Mouse (Mus musculus): Measurements from ENCODE around the gene AC131692.1. TPM values are rescaled to one million over a fixed set of nuclear protein-coding genes. Genes with fewer than 3 reads are reported as not detected.
A peak's percentile ranks its signal among the peaks of the same experiment; 100 is the strongest.
"Not testable (repeated sequence)": the region's sequence is repeated elsewhere in the genome, so short reads cannot be mapped to it uniquely, and the experiment has no call there.

The AC131692.1 gene
- total and polyA plus RNA-seq, 2 experiments from 2014 or later, result not detected

GRCm38 (mm10) chr19:6126789-6127580, 32.8 kb downstream of the AC131692.1 start:
- H3K36me3 ChIP-seq (ENCODE audit: insufficient read depth), result no peaks in the 10 kb centered on the region

GRCm38 (mm10) chr19:6127760-6128341, 33.6 kb downstream of the AC131692.1 start, which contains the start of gene Snx15:
Snx15 (minus strand) TSS chr19:6128304.
- H3K27me3 ChIP-seq (ENCODE audit: insufficient read depth, low read length), result no peaks in the 10 kb centered on the region
- ATAC-seq (peak; percentile 97), DNase-seq (peak; percentile 96)
- peak within 1 kb of the TSS; percentile 68 for H3K9ac ChIP-seq
- H3K4me2 ChIP-seq (ENCODE audit: low read depth), result peak within 1 kb of the TSS; percentile 65
- H3K36me3 ChIP-seq (ENCODE audit: insufficient read depth), result no peaks in the 10 kb centered on the region
- H3K4me1 ChIP-seq (ENCODE audit: insufficient read depth), result no peaks in the 10 kb centered on the region; the same call in 1 of the 2 replicates
- H3K27ac ChIP-seq (ENCODE audit: low read depth, low read length), result peak within 1 kb of the TSS; percentile 95
- TF ChIP-seq CTCF (IDR thresholded peaks at IDR 0.05; ENCODE audit: low read depth), result no peak
- peak within 1 kb of the TSS; percentile 51 for H3K4me3 ChIP-seq (ENCODE audit: low read depth, low read length)
- 0% methylated on average over 32 of the region's 32 CpGs for whole genome bisulfite sequencing
- no peaks in the 10 kb centered on the region for H3K9me3 ChIP-seq (ENCODE audit: low read length)

More at GRCm38 (mm10) chr19:6126789-6127580, 32.8 kb downstream of the AC131692.1 start:
- no peak for TF ChIP-seq CTCF (IDR thresholded peaks at IDR 0.05; ENCODE audit: low read depth)
- peak overlapping the region; percentile 51 for H3K4me3 ChIP-seq (ENCODE audit: low read depth, low read length)
- H3K27me3 ChIP-seq (ENCODE audit: insufficient read depth, low read length), result no peaks in the 10 kb centered on the region
- H3K27ac ChIP-seq (ENCODE audit: low read depth, low read length), result no peak overlapping the region
- ATAC-seq, result no peak
- no peak overlapping the region for H3K9ac ChIP-seq
- no peaks in the 10 kb centered on the region; the same call in 1 of the 2 replicates for H3K4me1 ChIP-seq (ENCODE audit: insufficient read depth)
- WGBS, result 74% methylated on average over 10 of the region's 10 CpGs
- peak overlapping the region; percentile 65 for H3K4me2 ChIP-seq (ENCODE audit: low read depth)
- DNase-seq, result no peak
- no peaks in the 10 kb centered on the region for H3K9me3 ChIP-seq (ENCODE audit: low read length)

- H3K4me1 ChIP-seq (ENCODE audit: insufficient read depth); H3K9me3 ChIP-seq (ENCODE audit: low read length); H3K27me3 ChIP-seq (ENCODE audit: insufficient read depth, low read length); H3K4me2 ChIP-seq (ENCODE audit: low read depth); ATAC-seq; H3K4me3 ChIP-seq (ENCODE audit: low read depth, low read length); H3K9ac ChIP-seq; H3K27ac ChIP-seq (ENCODE audit: low read depth, low read length); DNase-seq: not testable (repeated sequence)
- H3K36me3 ChIP-seq (ENCODE audit: insufficient read depth), result peaks cover 18% of the 10 kb centered on the region
- WGBS, result 81% methylated on average over 7 of the region's 7 CpGs
Measured at GRCm38 (mm10) chr19:6130414-6131128, 36.4 kb downstream of the AC131692.1 start.

GRCm38 (mm10) chr19:6132171-6132827, 38.1 kb downstream of the AC131692.1 start:
- no peak for DNase-seq
- Histone ChIP-seq H3K9me3 (ENCODE audit: low read length) (no peaks in the 10 kb centered on the region), H3K36me3 (ENCODE audit: insufficient read depth) (peaks cover 32% of the 10 kb centered on the region), H3K4me2 (ENCODE audit: low read depth) (no peak overlapping the region), H3K27ac (ENCODE audit: low read depth, low read length) (no peak overlapping the region), H3K4me1 (ENCODE audit: insufficient read depth) (no peaks in the 10 kb centered on the region; the same call in 1 of the 2 replicates), H3K4me3 (ENCODE audit: low read depth, low read length) (no peak overlapping the region), H3K27me3 (ENCODE audit: insufficient read depth, low read length) (no peaks in the 10 kb centered on the region), H3K9ac (no peak overlapping the region)
- 84% methylated on average over 7 of the region's 7 CpGs for WGBS
- no peak for TF ChIP-seq CTCF (IDR thresholded peaks at IDR 0.05; ENCODE audit: low read depth)
- no peak for ATAC-seq

- H3K4me2 ChIP-seq (ENCODE audit: low read depth), result not testable (repeated sequence)
- 62% methylated on average over 1 of the region's 1 CpGs for WGBS
Measured at GRCm38 (mm10) chr19:6133197-6133596, 39.0 kb downstream of the AC131692.1 start.

GRCm38 (mm10) chr19:6136397-6136796, 42.2 kb downstream of the AC131692.1 start:
- no peak for ATAC-seq
- no peak overlapping the region for H3K27ac ChIP-seq (ENCODE audit: low read depth, low read length)
- DNase-seq, result no peak
- no peaks in the 10 kb centered on the region for H3K9me3 ChIP-seq (ENCODE audit: low read length)
- H3K36me3 ChIP-seq (ENCODE audit: insufficient read depth), result peaks cover 35% of the 10 kb centered on the region
- H3K9ac ChIP-seq, result no peak overlapping the region
- H3K4me3 ChIP-seq (ENCODE audit: low read depth, low read length), result no peak overlapping the region
- no peak for TF ChIP-seq CTCF (IDR thresholded peaks at IDR 0.05; ENCODE audit: low read depth)
- H3K4me1 ChIP-seq (ENCODE audit: insufficient read depth), result peaks cover 10% of the 10 kb centered on the region
- 91% methylated on average over 3 of the region's 3 CpGs for WGBS
- H3K27me3 ChIP-seq (ENCODE audit: insufficient read depth, low read length), result no peaks in the 10 kb centered on the region
- H3K4me2 ChIP-seq (ENCODE audit: low read depth), result no peak overlapping the region

More at GRCm38 (mm10) chr19:6133197-6133596, 39.0 kb downstream of the AC131692.1 start:
- not testable (repeated sequence) for ATAC-seq; H3K4me3 ChIP-seq (ENCODE audit: low read depth, low read length); DNase-seq; H3K27ac ChIP-seq (ENCODE audit: low read depth, low read length); H3K9me3 ChIP-seq (ENCODE audit: low read length); H3K4me1 ChIP-seq (ENCODE audit: insufficient read depth); H3K27me3 ChIP-seq (ENCODE audit: insufficient read depth, low read length); H3K9ac ChIP-seq
- H3K36me3 ChIP-seq (ENCODE audit: insufficient read depth), result peaks cover 35% of the 10 kb centered on the region

Data from forebrain, postnatal 0 days (tissue).